Mouse (Mus musculus) MEL (cell line): ENCODE data around the gene Txnrd1. TPM values are rescaled to one million over a fixed set of nuclear protein-coding genes. Genes with fewer than 3 reads are reported as not detected.

Experiments used
- DNase-seq: peaks from one replicate; pipeline ENCODE4 v3.0.0; 2011; ENCODE audit warnings: low read depth, low spot score
- H3K27ac ChIP-seq: 2 replicates; pipeline ENCODE4 v1.5.1; 2012; ENCODE audit warnings: low read depth, mild to moderate bottlenecking, control low read depth, low read length, moderate library complexity; ENCODE audit not compliant: control insufficient read depth
- H3K27me3 ChIP-seq, 2 experiments: fragments of 150-350 bp in 1 of 2; sonication (generic) in 1 of 2; 2 replicates each; pipeline ENCODE4 v1.6.1; 2012; ENCODE audit warnings: low read length in 2 of 2, mild to moderate bottlenecking in 2 of 2, improper control_type of control experiment in 1 of 2, moderate library complexity in 1 of 2; ENCODE audit not compliant: insufficient read depth in 2 of 2, control insufficient read depth in 1 of 2
- H3K36me3 ChIP-seq, 2 experiments: 2 replicates each; pipeline ENCODE4 v1.6.1; 2012 to 2014; ENCODE audit warnings: low read length in 2 of 2, improper control_type of control experiment in 1 of 2, inconsistent platforms in 1 of 2, mild to moderate bottlenecking in 1 of 2; ENCODE audit not compliant: insufficient read depth in 2 of 2, control insufficient read depth in 1 of 2
- H3K4me1 ChIP-seq, 2 experiments: fragments of 150-350 bp in 1 of 2; sonication (generic) in 1 of 2; 2 replicates each; pipeline ENCODE4 v1.6.1; 2012; ENCODE audit warnings: low read length in 2 of 2, improper control_type of control experiment in 1 of 2, mild to moderate bottlenecking in 1 of 2; ENCODE audit not compliant: insufficient read depth in 2 of 2, control insufficient read depth in 1 of 2
- H3K4me3 ChIP-seq, 2 experiments: fragments of 150-350 bp in 1 of 2; sonication (generic) in 1 of 2; 2 replicates each; pipeline ENCODE4 v1.5.1; 2012; ENCODE audit warnings: low read depth in 2 of 2, low read length in 2 of 2, mild to moderate bottlenecking in 2 of 2, moderate library complexity in 2 of 2, control low read depth in 1 of 2, improper control_type of control experiment in 1 of 2; ENCODE audit not compliant: control insufficient read depth in 1 of 2, insufficient read depth in 1 of 2
- H3K79me2 ChIP-seq: 2 replicates; pipeline ENCODE4 v1.6.1; 2012; ENCODE audit warnings: mild to moderate bottlenecking, low read length, moderate library complexity; ENCODE audit not compliant: control insufficient read depth, poor library complexity, insufficient read depth
- H3K9ac ChIP-seq: 2 replicates; pipeline ENCODE4 v1.6.1; 2012; ENCODE audit warnings: low read depth, mild to moderate bottlenecking, control low read depth, low read length, moderate library complexity; ENCODE audit not compliant: control insufficient read depth, poor library complexity, severe bottlenecking
- H3K9me3 ChIP-seq: fragments of 150-350 bp; sonication (generic); replicated peaks from 2 replicates; pipeline ENCODE4 v1.6.1; 2012; ENCODE audit warnings: mild to moderate bottlenecking, low read length, improper control_type of control experiment, moderate library complexity; ENCODE audit not compliant: insufficient read depth
- CHD1 ChIP-seq: IDR thresholded peaks from 2 replicates; pipeline ENCODE4 v1.6.1; 2012; ENCODE audit warnings: low read depth, mild to moderate bottlenecking, inconsistent platforms, low read length, improper control_type of control experiment
- CHD2 ChIP-seq: IDR thresholded peaks from 2 replicates; pipeline ENCODE4 v1.6.1; 2011; ENCODE audit warnings: low read length, improper control_type of control experiment
- E2F4 ChIP-seq: IDR thresholded peaks from 2 replicates; pipeline ENCODE4 v1.6.1; 2011; ENCODE audit warnings: low read depth, low read length, improper control_type of control experiment, borderline replicate concordance
- EP300 ChIP-seq, 2 experiments: IDR thresholded peaks; 2 replicates each; pipeline ENCODE4 v1.6.1; 2011; ENCODE audit warnings: improper control_type of control experiment in 2 of 2, low read length in 2 of 2, low read depth in 1 of 2, mild to moderate bottlenecking in 1 of 2
- GATA1 ChIP-seq: IDR thresholded peaks from 2 replicates; pipeline ENCODE4 v1.6.1; 2011; ENCODE audit warnings: low read depth, low read length, improper control_type of control experiment
- KAT2A ChIP-seq: conservative IDR thresholded peaks from 2 replicates; pipeline ENCODE4 v1.6.1; 2012; ENCODE audit warnings: low read depth, low read length, improper control_type of control experiment, inconsistent platforms
- MAFK ChIP-seq: IDR thresholded peaks from 2 replicates; pipeline ENCODE4 v1.6.1; 2011; ENCODE audit warnings: low read depth, mild to moderate bottlenecking, low read length, improper control_type of control experiment, borderline replicate concordance
- MAX ChIP-seq: IDR thresholded peaks from 2 replicates; pipeline ENCODE4 v1.6.1; 2011; ENCODE audit warnings: low read length, improper control_type of control experiment
- MAZ ChIP-seq: IDR thresholded peaks from 2 replicates; pipeline ENCODE4 v1.6.1; 2012; ENCODE audit warnings: low read depth, mild to moderate bottlenecking, inconsistent platforms, low read length, improper control_type of control experiment
- MYB ChIP-seq: IDR thresholded peaks from 2 replicates; pipeline ENCODE4 v1.6.1; 2011; ENCODE audit warnings: mild to moderate bottlenecking, low read depth, low read length, improper control_type of control experiment
- MYC ChIP-seq: IDR thresholded peaks from 2 replicates; pipeline ENCODE4 v1.6.1; 2011; ENCODE audit warnings: low read depth, mild to moderate bottlenecking, low read length, improper control_type of control experiment, moderate library complexity
- NELFE ChIP-seq: IDR thresholded peaks from 2 replicates; pipeline ENCODE4 v1.6.1; 2011; ENCODE audit warnings: low read depth, low read length, improper control_type of control experiment
- POLR2AphosphoS2 ChIP-seq: IDR thresholded peaks from 2 replicates; pipeline ENCODE4 v1.6.1; 2011; ENCODE audit warnings: low read length, improper control_type of control experiment
- POLR2AphosphoS5 ChIP-seq: IDR thresholded peaks from 2 replicates; pipeline ENCODE4 v1.6.1; 2012; ENCODE audit warnings: low read depth, borderline replicate concordance, mild to moderate bottlenecking, inconsistent platforms, low read length, moderate library complexity, mixed read lengths
- RAD21 ChIP-seq: IDR thresholded peaks from 2 replicates; pipeline ENCODE4 v1.6.1; 2011; ENCODE audit warnings: mild to moderate bottlenecking, low read depth, low read length, improper control_type of control experiment
- RCOR1 ChIP-seq: IDR thresholded peaks from 2 replicates; pipeline ENCODE4 v1.6.1; 2012; ENCODE audit warnings: low read depth, mild to moderate bottlenecking, inconsistent platforms, low read length, improper control_type of control experiment
- SMC3 ChIP-seq: IDR thresholded peaks from 2 replicates; pipeline ENCODE4 v1.6.1; 2011; ENCODE audit warnings: low read depth, low read length, improper control_type of control experiment
- TBP ChIP-seq: IDR thresholded peaks from 2 replicates; pipeline ENCODE4 v1.8.0; 2011; ENCODE audit warnings: low read depth, low read length, improper control_type of control experiment
- USF1 ChIP-seq: IDR thresholded peaks from 2 replicates; pipeline ENCODE4 v1.6.1; 2014; ENCODE audit warnings: low read depth, mild to moderate bottlenecking, inconsistent platforms, low read length, improper control_type of control experiment, moderate library complexity
- ZNF384 ChIP-seq: IDR thresholded peaks from 2 replicates; pipeline ENCODE4 v1.6.1; 2012; ENCODE audit warnings: low read depth, mild to moderate bottlenecking, inconsistent platforms, low read length, improper control_type of control experiment
- polyA plus RNA-seq, 2 experiments: library from polyadenylated mRNA; stranded (reverse) in 1 of 2; unstranded in 1 of 2; fragments of >175 nt in 1 of 2; fragments of >200 nt in 1 of 2; gene quantifications; 2 replicates each; pipeline versions ENCODE4 v1.2.1 to v1.2.4; 2012; ENCODE audit warnings: low replicate concordance in 2 of 2, low read depth in 1 of 2; ENCODE audit not compliant: insufficient read length in 2 of 2, insufficient read depth in 1 of 2, missing spikeins in 1 of 2
- total RNA-seq: library from RNA; depleted of rRNA; stranded (reverse); fragments of 300-350 nt; gene quantifications from 2 replicates; pipeline ENCODE4 v1.2.3, GENCODE M21; 2012

The Txnrd1 gene
- total and polyA plus RNA-seq, 3 experiments = 91.6 to 127 TPM; not detected in 1

- no peak for TF ChIP-seq MAX
- TF ChIP-seq NELFE = no peak
- no peak for TF ChIP-seq ZNF384
- TF ChIP-seq RAD21 = no peak
- no peak for TF ChIP-seq POLR2AphosphoS2
- TF ChIP-seq E2F4 = no peak
- TF ChIP-seq TBP = 0 out of 2 replicates have a peak, but pooled peaks have one; percentile 24
- H3K27ac ChIP-seq = no peak overlapping the region
- H3K9me3 ChIP-seq = no peaks in the 10 kb centered on the region
- H3K9ac ChIP-seq = no peak overlapping the region
- H3K4me3 ChIP-seq = no peak overlapping the region
- peaks cover 0 to 15% of the 10 kb centered on the region in 2 experiments; a peak in 3 of 4 replicates for H3K4me1 ChIP-seq
- H3K79me2 ChIP-seq = no peaks in the 10 kb centered on the region
- DNase-seq = no peak
- peaks cover 0 to 8% of the 10 kb centered on the region in 2 experiments; a peak in 1 of 4 replicates for H3K36me3 ChIP-seq
- no peaks in the 10 kb centered on the region for H3K27me3 ChIP-seq
These were observed 17.3 kb upstream of the Txnrd1 start for GRCm38 (mm10) chr10:82816441-82816840.

- TF ChIP-seq EP300 (IDR thresholded peaks at IDR 0.05; ENCODE audit: low read depth in 1 of 2, low read length in 2 of 2) (no peak), MYB (no peak)
- H3K27me3 ChIP-seq = no peaks in the 10 kb centered on the region
- no peak overlapping the region for H3K4me3 ChIP-seq
- no peak overlapping the region for H3K9ac ChIP-seq
- H3K79me2 ChIP-seq = no peaks in the 10 kb centered on the region
- H3K4me1 ChIP-seq = peaks cover 0 to 12% of the 10 kb centered on the region in 2 experiments; a peak in 3 of 4 replicates
- H3K9me3 ChIP-seq = no peaks in the 10 kb centered on the region
- H3K36me3 ChIP-seq = peaks cover 0 to 8% of the 10 kb centered on the region in 2 experiments; a peak in 1 of 4 replicates
- DNase-seq = no peak
- no peak overlapping the region for H3K27ac ChIP-seq
These were observed 16.2 kb upstream of the Txnrd1 start for GRCm38 (mm10) chr10:82817514-82817913.

- no peak for TF ChIP-seq POLR2AphosphoS5
- no peak for TF ChIP-seq RCOR1
- TF ChIP-seq MYC = no peak
- no peak for TF ChIP-seq SMC3
- TF ChIP-seq CHD2 = no peak
- no peak for TF ChIP-seq CHD1
- no peak for TF ChIP-seq MAZ
- TF ChIP-seq KAT2A = no peak
- no peak for TF ChIP-seq USF1
- TF ChIP-seq MAFK = no peak
- TF ChIP-seq GATA1 = no peak
These were observed 15.8 kb upstream of the Txnrd1 start for GRCm38 (mm10) chr10:82817936-82818335.

More at GRCm38 (mm10) chr10:82817936-82818335, 15.8 kb upstream of the Txnrd1 start:
- H3K27ac ChIP-seq = no peak overlapping the region
- no peaks in the 10 kb centered on the region for H3K79me2 ChIP-seq
- no peak overlapping the region for H3K9ac ChIP-seq
- H3K4me3 ChIP-seq = no peak overlapping the region
- peaks cover 0 to 12% of the 10 kb centered on the region in 2 experiments; a peak in 3 of 4 replicates for H3K4me1 ChIP-seq
- H3K9me3 ChIP-seq = no peaks in the 10 kb centered on the region
- H3K36me3 ChIP-seq = peaks cover 0 to 8% of the 10 kb centered on the region in 2 experiments; a peak in 1 of 4 replicates
- H3K27me3 ChIP-seq = no peaks in the 10 kb centered on the region
- no peak for DNase-seq
